Mouse (Mus musculus): ENCODE results near the gene Fxyd5.

DNA sequence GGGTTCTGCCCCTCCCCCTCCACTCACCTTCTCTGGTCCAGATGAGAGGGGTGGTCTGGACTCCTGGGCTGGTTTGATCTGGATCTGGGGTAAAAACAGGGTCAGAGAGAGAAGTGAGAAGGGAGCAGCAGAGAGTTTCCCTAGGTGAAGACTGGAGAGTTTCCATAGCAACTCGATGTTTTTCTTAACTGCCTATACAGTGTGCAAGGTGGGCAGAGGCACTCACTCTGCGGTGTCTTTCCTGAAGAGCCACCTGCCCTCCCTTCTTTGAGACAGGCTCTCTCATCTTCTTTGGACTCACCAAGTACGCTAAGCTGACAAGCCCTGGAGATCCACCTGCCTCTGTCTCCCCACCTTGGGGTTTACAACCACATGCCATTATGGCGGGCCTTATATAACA lies 3.3 kb downstream of the Fxyd5 start:
- TF ChIP-seq POLR2A (IDR thresholded peaks at IDR 0.05; ENCODE audit: low read depth, low read length) (no peak), CTCF (IDR thresholded peaks at IDR 0.05; ENCODE audit: borderline replicate concordance, insufficient read depth, low read length) (no peak)

All from embryonic fibroblast, embryonic 13.5 days (primary cell).